Mouse (Mus musculus): ENCODE measurements around the gene Gnmt.

GRCm38 (mm10) chr17:46679843-46680759, 48.9 kb downstream of the Gnmt start:
- TF ChIP-seq CTCF (IDR thresholded peaks at IDR 0.05) (peak; percentile 61), POLR2A (IDR thresholded peaks at IDR 0.05; ENCODE audit: insufficient read depth, low read depth, low read length) (no peak)
